Mouse (Mus musculus) neural tube, embryonic 11.5 days (tissue): Measurements from ENCODE around the gene Paqr9. TPM values are rescaled to one million over a fixed set of nuclear protein-coding genes. Genes with fewer than 3 reads are reported as not detected.

Experiments
- ATAC-seq: fragments of 200-750 bp; cut with Nextera tagmentation; 2 replicates; pipeline ENCODE4 v1.8.0; 2017; ENCODE audit warnings: moderate number of reproducible peaks, mild to moderate bottlenecking, moderate TSS enrichment, moderate library complexity; ENCODE audit not compliant: insufficient read depth, low FRiP score, low TSS enrichment
- DNase-seq: peaks from one replicate; pipeline ENCODE4 v3.0.0-alpha.2; 2015; ENCODE audit warnings: low spot score
- H3K27ac ChIP-seq: fragments of 300-500 bp; sonication (generic); 2 replicates; pipeline ENCODE4 v1.5.1; 2014; ENCODE audit warnings: low read depth, mild to moderate bottlenecking, low read length
- H3K27me3 ChIP-seq: fragments of 300-500 bp; sonication (generic); 2 replicates; pipeline ENCODE4 v1.6.1; 2014; ENCODE audit warnings: mild to moderate bottlenecking, low read length, mixed read lengths; ENCODE audit not compliant: control insufficient read depth, insufficient read depth
- H3K36me3 ChIP-seq: fragments of 300-500 bp; sonication (generic); 2 replicates; pipeline ENCODE4 v1.6.1; 2014; ENCODE audit warnings: mild to moderate bottlenecking, low read length, moderate library complexity, mixed read lengths; ENCODE audit not compliant: control insufficient read depth, insufficient read depth
- H3K4me1 ChIP-seq: fragments of 300-500 bp; sonication (generic); 2 replicates; pipeline ENCODE4 v1.6.1; 2014; ENCODE audit warnings: low read length, mixed read lengths; ENCODE audit not compliant: control insufficient read depth, insufficient read depth
- H3K4me2 ChIP-seq: fragments of 300-500 bp; sonication (generic); 2 replicates; pipeline ENCODE4 v1.6.1; 2014; ENCODE audit warnings: low read depth, mild to moderate bottlenecking, moderate library complexity
- H3K4me3 ChIP-seq: fragments of 300-500 bp; sonication (generic); 2 replicates; pipeline ENCODE4 v1.5.1; 2014; ENCODE audit warnings: low read depth, low read length
- H3K9ac ChIP-seq: fragments of 300-500 bp; sonication (generic); 2 replicates; pipeline ENCODE4 v1.6.1; 2014; ENCODE audit warnings: mild to moderate bottlenecking, low read length
- H3K9me3 ChIP-seq: fragments of 300-500 bp; sonication (generic); 2 replicates; pipeline ENCODE4 v1.6.1; 2016; ENCODE audit warnings: low read length; ENCODE audit not compliant: control insufficient read depth
- WGBS: fragments of 180-500 bp; shearing (Covaris S2); extraction: QIAGEN DNeasy Blood & Tissue Kit; methylation state at CpG from one replicate; pipeline ENCODE4 v1.1.7; 2014; 5-methylcytosine and 5-hydroxymethylcytosine counted together
- polyA plus RNA-seq: library from polyadenylated mRNA; unstranded; fragments of >200 nt; fragmentation: Nextera tagmentation; extraction: Ambion mirVana; gene quantifications from 2 replicates; pipeline ENCODE4 v1.2.1, GENCODE M21; 2014

Paqr9 gene
- polyA plus RNA-seq, 1 experiment from 2014 or later, result 0.80 TPM

GRCm38 (mm10) chr9:95554231-95555221, 4.9 kb upstream of the Paqr9 start:
- Histone ChIP-seq H3K9ac (no peak overlapping the region), H3K4me2 (no peak overlapping the region)
- WGBS, result 85% methylated on average over 18 of the region's 18 CpGs

GRCm38 (mm10) chr9:95555233-95555740, 4.2 kb upstream of the Paqr9 start:
- no peak overlapping the region for H3K4me3 ChIP-seq
- no peak overlapping the region for H3K4me2 ChIP-seq
- peaks cover 4% of the 10 kb centered on the region; the same call in 1 of the 2 replicates for H3K4me1 ChIP-seq
- H3K36me3 ChIP-seq, result no peaks in the 10 kb centered on the region
- H3K27ac ChIP-seq, result no peak overlapping the region
- H3K27me3 ChIP-seq, result peaks cover 20% of the 10 kb centered on the region
- no peaks in the 10 kb centered on the region for H3K9me3 ChIP-seq
- DNase-seq, result no peak
- no peak for ATAC-seq
- 84% methylated on average over 5 of the region's 5 CpGs for WGBS
- H3K9ac ChIP-seq, result no peak overlapping the region

More at GRCm38 (mm10) chr9:95554231-95555221, 4.9 kb upstream of the Paqr9 start:
- H3K4me1 ChIP-seq, result no peaks in the 10 kb centered on the region
- no peak overlapping the region for H3K4me3 ChIP-seq
- no peak for ATAC-seq
- no peak for DNase-seq
- peaks cover 15% of the 10 kb centered on the region for H3K27me3 ChIP-seq
- H3K27ac ChIP-seq, result no peak overlapping the region
- H3K36me3 ChIP-seq, result no peaks in the 10 kb centered on the region
- no peaks in the 10 kb centered on the region for H3K9me3 ChIP-seq

- Histone ChIP-seq H3K4me2 (no peak overlapping the region), H3K27ac (no peak overlapping the region), H3K27me3 (peaks cover 28% of the 10 kb centered on the region), H3K9me3 (no peaks in the 10 kb centered on the region), H3K36me3 (no peaks in the 10 kb centered on the region), H3K4me1 (peaks cover 6% of the 10 kb centered on the region; the same call in 1 of the 2 replicates), H3K4me3 (no peak overlapping the region), H3K9ac (no peak overlapping the region)
- ATAC-seq (no peak), DNase-seq (no peak)
- WGBS, result 91% methylated on average over 4 of the region's 4 CpGs
Observed at GRCm38 (mm10) chr9:95556067-95556512, 3.4 kb upstream of the Paqr9 start.

- Histone ChIP-seq H3K36me3 (no peaks in the 10 kb centered on the region), H3K27ac (no peak overlapping the region), H3K9me3 (no peaks in the 10 kb centered on the region), H3K27me3 (peaks cover 32% of the 10 kb centered on the region), H3K9ac (no peak overlapping the region), H3K4me1 (peaks cover 6% of the 10 kb centered on the region; the same call in 1 of the 2 replicates), H3K4me2 (no peak overlapping the region), H3K4me3 (no peak overlapping the region)
- DNase-seq (no peak), ATAC-seq (no peak)
- WGBS, result 67% methylated on average over 6 of the region's 6 CpGs
Observed at GRCm38 (mm10) chr9:95557722-95558121, 1.7 kb upstream of the Paqr9 start.

- peaks cover 6% of the 10 kb centered on the region; the same call in 1 of the 2 replicates for H3K4me1 ChIP-seq
- H3K27me3 ChIP-seq, result peaks cover 32% of the 10 kb centered on the region
- peak overlapping the region; percentile 62 for H3K4me3 ChIP-seq
- H3K9ac ChIP-seq, result no peak overlapping the region
- WGBS, result 13% methylated on average over 11 of the region's 11 CpGs
- ATAC-seq (no peak), DNase-seq (peak; percentile 35)
- H3K4me2 ChIP-seq, result peak overlapping the region; percentile 94
- H3K9me3 ChIP-seq, result no peaks in the 10 kb centered on the region
- no peaks in the 10 kb centered on the region for H3K36me3 ChIP-seq
- H3K27ac ChIP-seq, result no peak overlapping the region
Observed at GRCm38 (mm10) chr9:95558726-95559058, 765 bp upstream of the Paqr9 start.

- Histone ChIP-seq H3K36me3 (no peaks in the 10 kb centered on the region), H3K4me3 (peak overlapping the region; percentile 62), H3K9ac (peak overlapping the region; percentile 65), H3K27me3 (peaks cover 32% of the 10 kb centered on the region), H3K4me2 (peak overlapping the region; percentile 94), H3K27ac (no peak overlapping the region), H3K9me3 (no peaks in the 10 kb centered on the region), H3K4me1 (peaks cover 6% of the 10 kb centered on the region; the same call in 1 of the 2 replicates)
- DNase-seq (peak; percentile 59), ATAC-seq (peak; percentile 68)
- WGBS, result 14% methylated on average over 69 of the region's 78 CpGs
Observed at GRCm38 (mm10) chr9:95559936-95560735, 679 bp downstream of the Paqr9 start.

GRCm38 (mm10) chr9:95564047-95564446, 4.6 kb downstream of the Paqr9 start:
- no peaks in the 10 kb centered on the region for H3K9me3 ChIP-seq
- ATAC-seq (no peak), DNase-seq (no peak)
- H3K4me3 ChIP-seq, result no peak overlapping the region
- H3K4me1 ChIP-seq, result peaks cover 6% of the 10 kb centered on the region; the same call in 1 of the 2 replicates
- H3K27ac ChIP-seq, result no peak overlapping the region
- no peak overlapping the region for H3K9ac ChIP-seq
- H3K36me3 ChIP-seq, result no peaks in the 10 kb centered on the region
- 82% methylated on average over 4 of the region's 4 CpGs for WGBS
- no peak overlapping the region for H3K4me2 ChIP-seq
- peaks cover 21% of the 10 kb centered on the region for H3K27me3 ChIP-seq

- 88% methylated on average over 10 of the region's 10 CpGs for WGBS
- H3K4me1 ChIP-seq, result no peaks in the 10 kb centered on the region
- H3K27me3 ChIP-seq, result peaks cover 1% of the 10 kb centered on the region
- no peak overlapping the region for H3K4me3 ChIP-seq
- no peaks in the 10 kb centered on the region for H3K36me3 ChIP-seq
- no peak for DNase-seq
- ATAC-seq, result no peak
- H3K9ac ChIP-seq, result no peak overlapping the region
- no peak overlapping the region for H3K4me2 ChIP-seq
- no peak overlapping the region for H3K27ac ChIP-seq
- H3K9me3 ChIP-seq, result no peaks in the 10 kb centered on the region
Observed at GRCm38 (mm10) chr9:95566394-95566793, 6.9 kb downstream of the Paqr9 start.
